Mouse (Mus musculus): ENCODE results near the gene Fen1.
A peak's percentile ranks its signal among the peaks of the same experiment; 100 is the strongest.

Gene Fen1

GRCm38 (mm10) chr19:10213796-10214471 lies 10.0 kb upstream of the Fen1 start:
- DNase-seq: no peak

- no peak for DNase-seq
Observed at GRCm38 (mm10) chr19:10210885-10211284, 6.9 kb upstream of the Fen1 start.

GRCm38 (mm10) chr19:10208851-10209250 lies 4.9 kb upstream of the Fen1 start:
- DNase-seq: no peak

- DNase-seq: no peak
Observed at GRCm38 (mm10) chr19:10205051-10205450, 1.1 kb upstream of the Fen1 start.

- peak; percentile 61 for DNase-seq
Observed at GRCm38 (mm10) chr19:10204616-10205001, 640 bp upstream of the Fen1 start.

- no peak for DNase-seq
Observed at GRCm38 (mm10) chr19:10203146-10203847, 672 bp downstream of the Fen1 start.

GRCm38 (mm10) chr19:10198723-10199122 lies 5.2 kb downstream of the Fen1 start:
- DNase-seq: peak; percentile 91

- DNase-seq: no peak
Observed at GRCm38 (mm10) chr19:10198286-10198685, 5.7 kb downstream of the Fen1 start.

- DNase-seq: no peak
Observed at GRCm38 (mm10) chr19:10197130-10197529, 6.8 kb downstream of the Fen1 start.

- DNase-seq: no peak
Observed at GRCm38 (mm10) chr19:10195252-10195651, 8.7 kb downstream of the Fen1 start.

- DNase-seq: no peak
Observed at GRCm38 (mm10) chr19:10194337-10194736, 9.6 kb downstream of the Fen1 start.

GRCm38 (mm10) chr19:10191326-10191725 lies 12.6 kb downstream of the Fen1 start:
- DNase-seq: no peak

GRCm38 (mm10) chr19:10190796-10191195 lies 13.2 kb downstream of the Fen1 start:
- peak; percentile 73 for DNase-seq

GRCm38 (mm10) chr19:10189940-10190339 lies 14.0 kb downstream of the Fen1 start:
- DNase-seq: no peak

GRCm38 (mm10) chr19:10189022-10189421 lies 14.9 kb downstream of the Fen1 start:
- DNase-seq: no peak

- no peak for DNase-seq
Observed at GRCm38 (mm10) chr19:10188281-10188811, 15.6 kb downstream of the Fen1 start.

GRCm38 (mm10) chr19:10186569-10186968 lies 17.4 kb downstream of the Fen1 start:
- no peak for DNase-seq

GRCm38 (mm10) chr19:10185876-10186275 lies 18.1 kb downstream of the Fen1 start:
- no peak for DNase-seq

GRCm38 (mm10) chr19:10184096-10184495 lies 19.9 kb downstream of the Fen1 start:
- DNase-seq: peak; percentile 67

GRCm38 (mm10) chr19:10183299-10183983 lies 20.5 kb downstream of the Fen1 start:
- DNase-seq: peak; percentile 82

- peak; percentile 98 for DNase-seq
Observed at GRCm38 (mm10) chr19:10182670-10183298, 21.2 kb downstream of the Fen1 start, which contains the start of gene Fads1. Gene Fads1 (plus strand): TSS chr19:10182888.

GRCm38 (mm10) chr19:10182142-10182541 lies 21.8 kb downstream of the Fen1 start:
- DNase-seq: peak; percentile 16

- no peak for DNase-seq
Observed at GRCm38 (mm10) chr19:10181225-10181624, 22.7 kb downstream of the Fen1 start.
